Mouse (Mus musculus) cerebellum, postnatal 14 days (tissue): ENCODE results near the gene Spen.

Source experiments
- DNase-seq, 2 experiments: peaks; one replicate each; pipeline ENCODE4 v3.0.0; 2021; ENCODE audit warnings: mixed read lengths in 2 of 2

Spen gene

DNA sequence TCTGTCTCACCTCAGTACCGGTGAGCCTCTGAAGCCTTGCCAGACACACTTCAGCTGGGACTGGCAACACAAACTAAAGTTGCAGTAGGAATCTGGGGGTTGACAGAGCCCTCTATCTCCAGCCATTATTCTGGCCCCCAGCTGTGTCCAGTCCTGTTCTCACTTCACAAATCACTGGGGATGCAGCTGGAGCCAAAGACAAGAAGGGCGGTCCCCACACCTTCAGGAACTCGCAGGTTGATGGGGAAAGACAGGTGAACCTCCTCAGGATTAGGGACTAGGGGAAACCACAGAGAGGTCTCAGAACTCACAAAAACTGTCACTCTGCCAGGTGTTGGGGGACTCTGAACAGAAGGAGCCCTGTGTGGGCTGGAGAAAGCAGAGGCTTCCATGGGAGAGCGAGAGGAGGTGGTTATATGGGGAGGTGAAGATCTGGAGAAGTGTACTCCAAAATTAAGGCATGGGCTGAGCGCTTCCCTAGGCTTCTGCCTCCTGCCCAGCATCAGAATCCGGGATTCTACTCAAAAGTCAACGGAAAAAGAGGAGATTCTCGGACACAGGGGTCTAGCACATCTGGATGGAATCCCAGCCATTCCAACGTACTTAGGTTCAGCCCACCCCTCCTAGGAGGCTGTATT is 118.1 kb downstream of the Spen start, which contains the start of gene Hspb7:
Hspb7 (plus strand) TSS at position 588 of the 638 bp plus-strand sequence.
- no peak for DNase-seq

- no peak for DNase-seq
Measured at GRCm38 (mm10) chr4:141419398-141420191, 118.8 kb downstream of the Spen start.
